Mouse (Mus musculus): ENCODE data around the gene Irx4.

GRCm38 (mm10) chr13:73261036-73261730 is 904 bp downstream of the Irx4 start:
- no peak for TF ChIP-seq CTCF (IDR thresholded peaks at IDR 0.05; ENCODE audit: low read depth, low read length)
- TF ChIP-seq GATA1 (IDR thresholded peaks at IDR 0.05; ENCODE audit: borderline replicate concordance, low read length), result no peak
- no peak for TF ChIP-seq POLR2AphosphoS5 (IDR thresholded peaks at IDR 0.05; ENCODE audit: insufficient replicate concordance, low read depth, low read length)

All from G1E (cell line).